Mouse (Mus musculus) hindbrain, postnatal 0 days (tissue): ENCODE measurements at regions not wholly inside any gene's neighbourhood (a gene's known extent, or its start where the extent isn't known, plus 50 kb on each side); places are given as distances from the start of the nearest gene placed in this dataset.

Experiments used
- ATAC-seq: fragments of 200-750 bp; cut with Nextera tagmentation; 2 replicates; pipeline ENCODE4 v1.8.0; 2017; ENCODE audit warnings: mild to moderate bottlenecking, moderate TSS enrichment, moderate library complexity
- DNase-seq: peaks from one replicate; pipeline ENCODE4 v3.0.0-alpha.2; 2015; ENCODE audit warnings: low spot score
- H3K27ac ChIP-seq: fragments of 300-500 bp; sonication (generic); 2 replicates; pipeline ENCODE4 v1.5.1; 2014; ENCODE audit warnings: mild to moderate bottlenecking
- H3K27me3 ChIP-seq: fragments of 300-500 bp; sonication (generic); 2 replicates; pipeline ENCODE4 v1.6.1; 2014; ENCODE audit warnings: low read length, mixed read lengths; ENCODE audit not compliant: insufficient read depth
- H3K36me3 ChIP-seq: fragments of 300-500 bp; sonication (generic); 2 replicates; pipeline ENCODE4 v1.6.1; 2014; ENCODE audit warnings: low read length, mixed read lengths; ENCODE audit not compliant: insufficient read depth
- H3K4me1 ChIP-seq: fragments of 300-500 bp; sonication (generic); 2 replicates; pipeline ENCODE4 v1.6.1; 2014; ENCODE audit warnings: antibody characterized with exemption, low read length, mixed read lengths; ENCODE audit not compliant: insufficient read depth
- H3K4me2 ChIP-seq: fragments of 300-500 bp; sonication (generic); 2 replicates; pipeline ENCODE4 v1.6.1; 2014; ENCODE audit warnings: low read depth, mild to moderate bottlenecking, low read length, moderate library complexity, mixed read lengths
- H3K4me3 ChIP-seq: fragments of 300-500 bp; sonication (generic); 2 replicates; pipeline ENCODE4 v1.5.1; 2014; ENCODE audit warnings: low read length
- H3K9ac ChIP-seq: fragments of 300-500 bp; sonication (generic); replicated peaks from 2 replicates; pipeline ENCODE4 v1.6.1; 2014; ENCODE audit warnings: mild to moderate bottlenecking, low read length, moderate library complexity, mixed read lengths
- H3K9me3 ChIP-seq: fragments of 300-500 bp; sonication (generic); 2 replicates; pipeline ENCODE4 v1.6.1; 2016; ENCODE audit warnings: low read length, mixed read lengths
- CTCF ChIP-seq: IDR thresholded peaks from 2 replicates; pipeline ENCODE4 v1.5.1; 2016; ENCODE audit warnings: antibody characterized with exemption, control low read depth, low read depth
- WGBS: fragments of 180-500 bp; shearing (Covaris S2); extraction: QIAGEN DNeasy Blood & Tissue Kit; methylation state at CpG from one replicate; pipeline ENCODE4 v1.1.7; 2014; 5-methylcytosine and 5-hydroxymethylcytosine counted together

GRCm38 (mm10) chr14:56313969-56314368, 50.9 kb upstream of the Atp12a start:
- ATAC-seq (no peak), DNase-seq (peak; percentile 51)
- Histone ChIP-seq H3K4me1 (no peaks in the 10 kb centered on the region), H3K27me3 (no peaks in the 10 kb centered on the region), H3K9me3 (no peaks in the 10 kb centered on the region), H3K4me3 (no peak overlapping the region), H3K4me2 (no peak overlapping the region), H3K36me3 (no peaks in the 10 kb centered on the region), H3K27ac (no peak overlapping the region), H3K9ac (no peak overlapping the region)
- no peak for TF ChIP-seq CTCF
- 66% methylated on average over 9 of the region's 9 CpGs for WGBS

GRCm38 (mm10) chr14:56314459-56314858, 50.4 kb upstream of the Atp12a start:
- ATAC-seq (peak; percentile 63; the same call in 1 of the 2 replicates), DNase-seq (peak; percentile 51)
- Histone ChIP-seq H3K4me1 (no peaks in the 10 kb centered on the region), H3K9ac (no peak overlapping the region), H3K27me3 (no peaks in the 10 kb centered on the region), H3K36me3 (no peaks in the 10 kb centered on the region), H3K4me3 (no peak overlapping the region), H3K27ac (no peak overlapping the region), H3K9me3 (no peaks in the 10 kb centered on the region), H3K4me2 (no peak overlapping the region)
- WGBS = 32% methylated on average over 7 of the region's 7 CpGs
- peak; percentile 79 for TF ChIP-seq CTCF
